Mouse (Mus musculus) liver, adult 2 months (tissue): ENCODE measurements around the gene Spata25. TPM values are rescaled to one million over a fixed set of nuclear protein-coding genes. Genes with fewer than 3 reads are reported as not detected.

Experiments used
- DNase-seq: peaks from one replicate; pipeline ENCODE4 v3.0.0-alpha.2; 2011; ENCODE audit warnings: low read depth, low spot score; ENCODE audit errors: extremely low read depth
- H3K27ac ChIP-seq: fragments of 200-500 bp; replicated peaks from 2 replicates; pipeline ENCODE4 v1.5.1; 2012; ENCODE audit warnings: low read depth, mild to moderate bottlenecking, control low read depth, inconsistent platforms, low read length; ENCODE audit not compliant: insufficient read depth
- H3K27me3 ChIP-seq: fragments of 200-500 bp; 2 replicates; pipeline ENCODE4 v1.6.1; 2012; ENCODE audit warnings: mild to moderate bottlenecking, moderate library complexity, low read length, inconsistent platforms; ENCODE audit not compliant: control insufficient read depth, insufficient read depth
- H3K36me3 ChIP-seq: fragments of 200-500 bp; 2 replicates; pipeline ENCODE4 v1.6.1; 2012; ENCODE audit warnings: low read length, inconsistent platforms; ENCODE audit not compliant: control insufficient read depth, insufficient read depth
- H3K4me1 ChIP-seq: fragments of 200-500 bp; 2 replicates; pipeline ENCODE4 v1.6.1; 2011; ENCODE audit warnings: low read length; ENCODE audit not compliant: control insufficient read depth, insufficient read depth
- H3K4me3 ChIP-seq: fragments of 200-500 bp; 2 replicates; pipeline ENCODE4 v1.5.1; 2011; ENCODE audit warnings: low read depth, mild to moderate bottlenecking, control low read depth, low read length, moderate library complexity; ENCODE audit not compliant: insufficient read depth
- H3K79me2 ChIP-seq: fragments of 200-500 bp; 2 replicates; pipeline ENCODE4 v1.6.1; 2012; ENCODE audit warnings: inconsistent platforms, mild to moderate bottlenecking, low read length, moderate library complexity; ENCODE audit not compliant: control insufficient read depth, insufficient read depth
- H3K9ac ChIP-seq: fragments of 200-500 bp; 2 replicates; pipeline ENCODE4 v1.6.1; 2012; ENCODE audit warnings: low read depth, mild to moderate bottlenecking, control low read depth, inconsistent platforms, low read length
- CTCF ChIP-seq: fragments of 200-500 bp; IDR thresholded peaks from 2 replicates; pipeline ENCODE4 v1.5.1; 2011; ENCODE audit warnings: low read depth, low read length, control low read depth
- POLR2A ChIP-seq: fragments of 200-500 bp; IDR thresholded peaks from 2 replicates; pipeline ENCODE4 v1.6.1; 2011; ENCODE audit warnings: low read length, control low read depth; ENCODE audit not compliant: insufficient read depth; ENCODE audit errors: extremely low read depth
- WGBS: fragments of 180-500 bp; shearing (Covaris S2); methylation state at CpG from one replicate; pipeline ENCODE4 v1.1.7; 2018; 5-methylcytosine and 5-hydroxymethylcytosine counted together
- polyA plus RNA-seq: library from polyadenylated mRNA; depleted of rRNA; stranded (reverse); fragments of >200 nt; gene quantifications from 2 replicates; pipeline ENCODE4 v1.2.3, GENCODE M21; 2012
- total RNA-seq: library from RNA; depleted of rRNA; stranded (reverse); fragments of >200 nt; gene quantifications from 2 replicates; pipeline ENCODE4 v1.2.3, GENCODE M21; 2014

Gene Spata25
- total and polyA plus RNA-seq, 2 experiments, result 0.18 TPM; not detected in 1

DNA sequence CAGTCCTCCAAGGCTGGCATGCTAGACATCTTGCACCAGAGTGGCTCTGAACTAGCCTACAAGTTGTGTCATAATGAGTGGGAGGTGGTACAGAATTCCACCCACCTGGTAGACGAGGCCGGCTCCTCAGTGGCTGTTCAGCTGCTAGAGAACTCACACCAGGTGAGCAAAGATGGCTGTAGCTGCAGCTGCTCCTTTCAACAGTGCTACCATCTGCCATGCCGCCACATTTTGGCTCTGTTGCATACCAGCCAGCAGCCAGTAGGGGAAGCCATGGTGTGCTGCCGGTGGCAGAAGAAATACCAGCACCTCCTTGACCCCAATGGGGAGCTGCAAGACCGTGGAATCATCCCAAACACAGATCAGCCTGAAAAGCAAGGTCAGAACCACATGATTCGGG lies 7.3 kb downstream of the Spata25 start:
- DNase-seq, result no peak
- H3K4me1 ChIP-seq, result peaks cover 4% of the 10 kb centered on the region
- no peak overlapping the region for H3K4me3 ChIP-seq
- TF ChIP-seq POLR2A (no peak), CTCF (no peak)
- H3K27ac ChIP-seq, result no peak overlapping the region
- peaks cover 13% of the 10 kb centered on the region for H3K79me2 ChIP-seq
- no peak overlapping the region for H3K9ac ChIP-seq
- 94% methylated on average over 6 of the region's 6 CpGs for WGBS
- H3K36me3 ChIP-seq, result peaks cover 4% of the 10 kb centered on the region; the same call in 1 of the 2 replicates
- H3K27me3 ChIP-seq, result no peaks in the 10 kb centered on the region

DNA sequence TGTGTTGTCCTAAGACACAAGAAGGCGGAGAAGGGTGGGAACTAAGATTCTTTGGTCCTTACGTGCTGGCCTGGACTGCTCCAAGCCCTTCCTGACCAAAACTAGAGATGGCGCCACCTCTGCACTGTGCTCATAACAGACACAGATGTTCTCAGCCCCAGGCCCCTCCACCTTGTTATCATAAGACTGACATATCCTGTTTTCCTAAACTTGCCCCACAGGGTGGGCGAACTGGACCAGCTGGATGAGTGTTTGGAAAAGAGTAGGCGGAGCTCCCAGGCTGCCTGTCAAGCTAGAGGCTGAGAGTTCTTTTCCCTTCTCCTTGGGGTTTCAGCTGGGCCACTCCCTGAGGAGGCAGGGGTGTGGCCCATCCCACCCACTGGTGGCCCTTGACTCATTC lies 10.6 kb downstream of the Spata25 start:
- no peak overlapping the region for H3K9ac ChIP-seq
- no peak overlapping the region for H3K27ac ChIP-seq
- H3K27me3 ChIP-seq, result no peaks in the 10 kb centered on the region
- no peaks in the 10 kb centered on the region for H3K36me3 ChIP-seq
- TF ChIP-seq CTCF (no peak), POLR2A (no peak)
- no peaks in the 10 kb centered on the region for H3K79me2 ChIP-seq
- H3K4me3 ChIP-seq, result no peak overlapping the region
- WGBS, result 90% methylated on average over 5 of the region's 5 CpGs
- H3K4me1 ChIP-seq, result no peaks in the 10 kb centered on the region
- DNase-seq, result no peak

GRCm38 (mm10) chr2:164817206-164817605 lies 11.1 kb downstream of the Spata25 start:
- Histone ChIP-seq H3K9ac (no peak overlapping the region), H3K27ac (no peak overlapping the region), H3K79me2 (no peaks in the 10 kb centered on the region), H3K4me3 (no peak overlapping the region), H3K27me3 (no peaks in the 10 kb centered on the region), H3K36me3 (no peaks in the 10 kb centered on the region), H3K4me1 (no peaks in the 10 kb centered on the region)
- TF ChIP-seq POLR2A, result no peak
- no peak for TF ChIP-seq CTCF
- whole genome bisulfite sequencing, result 88% methylated on average over 6 of the region's 6 CpGs
- no peak for DNase-seq

DNA sequence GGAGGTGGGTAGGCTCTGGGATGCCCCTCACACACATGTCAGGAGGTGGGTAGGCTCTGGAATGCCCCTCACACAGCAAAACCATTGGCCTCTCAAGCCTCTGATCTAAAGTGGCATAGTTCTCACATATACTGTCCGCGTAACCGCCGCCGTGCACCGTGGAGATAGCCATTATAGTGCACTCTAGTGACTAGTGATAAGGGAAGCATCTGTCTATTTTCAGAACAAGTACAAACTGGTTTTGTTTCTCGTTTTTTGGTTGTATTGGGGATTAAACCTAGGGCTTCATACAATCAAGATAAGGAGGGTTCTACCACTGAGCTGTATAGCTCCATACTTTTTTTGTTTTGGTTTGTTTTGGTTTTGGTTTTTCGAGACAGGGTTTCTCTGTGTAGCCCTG lies 12.5 kb downstream of the Spata25 start:
- TF ChIP-seq POLR2A, result no peak
- no peak for TF ChIP-seq CTCF
- Histone ChIP-seq H3K36me3 (no peaks in the 10 kb centered on the region), H3K79me2 (no peaks in the 10 kb centered on the region), H3K4me3 (no peak overlapping the region), H3K4me1 (no peaks in the 10 kb centered on the region), H3K9ac (no peak overlapping the region), H3K27me3 (no peaks in the 10 kb centered on the region), H3K27ac (no peak overlapping the region)
- 95% methylated on average over 8 of the region's 8 CpGs for WGBS
- no peak for DNase-seq

- Histone ChIP-seq H3K4me3 (no peak overlapping the region), H3K36me3 (no peaks in the 10 kb centered on the region), H3K27me3 (no peaks in the 10 kb centered on the region), H3K4me1 (no peaks in the 10 kb centered on the region), H3K79me2 (no peaks in the 10 kb centered on the region), H3K27ac (no peak overlapping the region), H3K9ac (no peak overlapping the region)
- DNase-seq, result no peak
- TF ChIP-seq POLR2A, result no peak
- TF ChIP-seq CTCF, result no peak
- 87% methylated on average over 5 of the region's 5 CpGs for WGBS
These were observed 13.0 kb downstream of the Spata25 start for GRCm38 (mm10) chr2:164815348-164815747.

- no peaks in the 10 kb centered on the region for H3K4me1 ChIP-seq
- H3K27me3 ChIP-seq, result no peaks in the 10 kb centered on the region
- DNase-seq, result no peak
- TF ChIP-seq POLR2A (no peak), CTCF (no peak)
- no peak overlapping the region for H3K4me3 ChIP-seq
- H3K36me3 ChIP-seq, result no peaks in the 10 kb centered on the region
- no peaks in the 10 kb centered on the region for H3K79me2 ChIP-seq
- no peak overlapping the region for H3K27ac ChIP-seq
- no peak overlapping the region for H3K9ac ChIP-seq
- WGBS, result 76% methylated on average over 2 of the region's 2 CpGs
These were observed 14.8 kb downstream of the Spata25 start for GRCm38 (mm10) chr2:164813557-164813956.
